Mouse (Mus musculus) gastrocnemius, postnatal 10 days (tissue): ENCODE data around the gene Psg25. TPM values are rescaled to one million over a fixed set of nuclear protein-coding genes. Genes with fewer than 3 reads are reported as not detected.
"Not testable (repeated sequence)": the region's sequence is repeated elsewhere in the genome, so short reads cannot be mapped to it uniquely, and the experiment has no call there.

ENCODE experiments used
- DNase-seq: peaks from one replicate; pipeline ENCODE4 v3.0.0; 2021; ENCODE audit warnings: mixed read lengths
- long read RNA-seq, 2 experiments: library from polyadenylated mRNA; stranded (forward); transcript quantifications; one replicate each; pipeline ENCODE4 v2.0.0; 2021
- total RNA-seq, 2 experiments: library from RNA; stranded (reverse); gene quantifications; 2 replicates each; pipeline ENCODE4 v1.2.3; 2021

The Psg25 gene
- not detected for total RNA-seq
- long read RNA-seq, experiment 1, result 0 reads
- long read RNA-seq, experiment 2, result 0 reads

DNA sequence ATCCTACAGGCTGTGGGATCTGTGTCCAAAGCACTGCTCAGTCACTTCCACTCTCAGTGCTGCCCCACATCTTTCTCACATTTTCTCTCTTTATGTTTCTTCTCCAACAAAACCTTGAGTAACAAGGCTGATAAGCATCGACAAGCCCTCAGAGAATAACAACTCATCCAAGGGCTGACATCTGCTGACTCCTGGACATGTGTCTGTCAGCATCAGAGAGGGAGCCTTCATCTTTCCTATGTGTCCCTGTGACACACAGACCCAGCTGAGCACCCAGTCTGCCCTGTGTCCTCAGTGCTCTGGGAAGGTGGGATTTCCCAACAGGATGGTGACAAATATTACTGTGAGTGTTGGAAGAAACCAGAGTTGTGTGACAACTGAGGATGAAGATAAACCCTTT, at the start of gene Psg25:
Psg25 (minus strand) TSS at position 101 of the 400 bp plus-strand sequence.
- no peak for DNase-seq

DNA sequence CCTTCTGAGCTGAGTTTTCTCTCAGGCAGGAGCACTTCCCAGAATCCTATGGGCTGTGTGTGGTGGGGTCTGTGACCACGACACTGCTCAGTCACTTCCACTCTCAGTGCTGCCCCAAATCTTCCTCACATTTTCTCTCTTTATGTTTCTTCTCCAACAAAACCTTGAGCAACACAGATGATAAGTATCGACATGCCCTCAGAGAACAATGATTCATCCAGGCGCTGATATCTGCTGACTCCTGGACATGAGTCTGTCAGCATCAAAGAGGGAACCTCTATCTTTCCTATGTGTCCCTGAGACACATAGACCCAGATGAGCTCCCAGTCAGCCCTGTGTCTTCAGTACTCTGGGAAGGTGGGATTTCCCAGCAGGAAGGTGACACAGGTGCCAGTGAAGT, 35.1 kb upstream of the Psg25 start, which contains the start of gene Psg27:
Psg27 (minus strand) TSS at position 101 of the 400 bp plus-strand sequence.
- DNase-seq, result no peak

DNA sequence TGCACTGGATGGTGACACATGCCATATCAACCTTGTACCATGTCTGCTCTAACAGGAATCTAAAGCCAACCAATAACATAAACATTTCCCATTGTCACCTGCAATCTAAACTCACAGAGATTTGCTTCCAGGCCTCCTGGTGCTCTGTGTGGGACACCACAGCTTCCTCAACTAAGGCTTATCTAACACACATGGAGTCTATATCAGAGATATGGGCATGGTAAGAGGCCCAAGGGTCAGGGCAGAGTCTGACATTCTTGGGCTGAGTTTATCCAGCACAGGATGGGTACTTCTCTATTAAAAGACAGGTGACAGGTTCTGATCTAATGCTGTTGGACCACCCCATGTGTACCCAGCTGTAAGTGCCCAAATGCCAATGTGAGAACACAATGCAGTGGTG, 27.8 kb upstream of the Psg25 start:
- DNase-seq, result no peak

DNA sequence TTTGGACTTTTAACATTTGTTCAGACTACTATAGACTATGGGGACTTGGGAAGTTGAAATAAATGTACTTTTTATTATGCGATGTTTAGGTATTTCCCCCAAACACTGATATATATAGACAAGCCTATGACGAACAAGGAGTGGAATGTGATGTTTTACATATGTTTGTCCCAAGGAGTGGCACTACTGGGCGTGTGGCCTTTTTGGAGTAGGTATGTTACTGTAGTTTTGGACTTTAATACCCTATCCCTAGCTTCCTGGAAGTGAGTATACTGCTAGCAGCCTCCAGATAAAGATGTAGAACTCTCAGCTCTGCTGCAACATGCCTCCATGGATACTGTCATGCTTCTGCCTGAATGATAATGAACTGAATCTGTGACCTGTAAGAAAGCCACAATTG, 23.7 kb upstream of the Psg25 start:
- not testable (repeated sequence) for DNase-seq

DNA sequence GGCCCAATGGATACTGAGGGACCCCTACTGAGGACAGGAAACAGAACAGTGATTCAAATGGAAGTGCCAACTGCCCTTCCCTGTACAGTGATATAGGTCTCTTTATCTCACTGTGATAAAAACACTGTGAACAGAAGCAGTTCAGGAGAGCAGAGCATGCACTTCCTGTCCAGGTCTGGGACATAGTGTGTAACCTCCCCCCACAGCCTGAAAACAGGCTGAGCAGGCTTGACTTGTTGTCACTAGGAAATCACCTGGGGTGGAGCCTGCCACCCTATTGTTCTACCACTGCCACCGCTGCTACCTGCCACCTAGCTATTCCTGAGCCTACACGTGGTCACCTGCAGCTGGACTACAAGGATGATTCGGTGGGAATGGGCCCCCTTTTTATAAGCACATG, 1.4 kb upstream of the Psg25 start:
- no peak for DNase-seq

DNA sequence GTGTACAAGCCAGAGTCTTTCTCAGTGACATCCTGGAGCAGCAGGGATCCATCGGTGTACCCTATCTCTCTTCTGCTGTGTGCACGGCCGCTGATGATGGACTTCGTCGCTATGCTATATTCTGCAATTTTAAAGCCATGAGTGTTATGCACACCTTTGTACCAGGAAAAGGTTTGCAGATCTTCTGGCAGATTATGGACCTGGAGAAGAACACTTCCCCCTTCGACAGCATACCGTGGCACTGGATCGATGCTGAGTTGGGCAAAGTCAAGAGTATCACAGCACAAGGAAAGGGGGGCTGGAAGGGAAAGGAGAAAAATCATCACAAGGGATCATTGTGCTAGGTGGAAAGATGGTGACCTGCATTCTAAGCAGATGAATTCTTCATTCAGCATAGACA, 7.4 kb downstream of the Psg25 start:
- no peak for DNase-seq

DNA sequence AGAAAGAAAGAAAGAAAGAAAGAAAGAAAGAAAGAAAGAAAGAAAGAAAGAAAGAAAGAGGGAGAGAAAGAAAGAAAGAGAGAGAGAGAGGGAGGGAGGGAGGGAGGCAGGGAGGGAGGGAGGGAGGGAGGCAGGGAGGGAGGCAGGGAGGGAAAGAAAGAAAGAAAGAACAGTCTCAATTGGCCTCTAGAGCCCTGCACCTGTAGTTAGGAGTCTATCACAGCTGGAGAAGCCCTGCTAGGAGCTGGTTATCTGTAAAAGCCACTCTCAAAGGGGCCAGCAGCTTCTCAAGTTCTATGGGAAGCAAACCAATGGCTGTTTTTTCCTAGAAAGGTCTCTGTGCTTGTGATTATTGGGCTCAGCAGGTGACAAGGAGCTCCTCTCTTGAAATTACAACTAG, 19.2 kb downstream of the Psg25 start:
- DNase-seq, result not testable (repeated sequence)

DNA sequence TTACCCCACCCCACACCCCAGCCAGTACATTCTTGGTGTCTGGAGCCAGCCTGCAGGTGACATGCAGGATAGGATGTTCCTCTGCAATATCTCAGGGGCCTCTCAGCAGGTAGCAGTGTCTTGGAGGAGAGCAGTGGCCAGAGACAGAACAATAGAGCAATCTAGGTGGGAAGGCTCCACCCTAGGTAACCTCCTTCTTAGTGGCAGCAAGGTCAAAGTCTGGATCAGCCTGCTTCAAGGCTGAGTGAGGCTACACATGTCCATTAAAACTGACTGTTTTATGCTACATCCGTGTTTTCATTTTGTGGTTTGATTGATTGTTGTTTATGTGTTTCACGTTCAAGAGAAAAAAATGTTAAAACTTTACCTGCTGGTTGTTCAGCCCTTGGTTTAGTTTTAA, 19.7 kb downstream of the Psg25 start:
- DNase-seq, result not testable (repeated sequence)

DNA sequence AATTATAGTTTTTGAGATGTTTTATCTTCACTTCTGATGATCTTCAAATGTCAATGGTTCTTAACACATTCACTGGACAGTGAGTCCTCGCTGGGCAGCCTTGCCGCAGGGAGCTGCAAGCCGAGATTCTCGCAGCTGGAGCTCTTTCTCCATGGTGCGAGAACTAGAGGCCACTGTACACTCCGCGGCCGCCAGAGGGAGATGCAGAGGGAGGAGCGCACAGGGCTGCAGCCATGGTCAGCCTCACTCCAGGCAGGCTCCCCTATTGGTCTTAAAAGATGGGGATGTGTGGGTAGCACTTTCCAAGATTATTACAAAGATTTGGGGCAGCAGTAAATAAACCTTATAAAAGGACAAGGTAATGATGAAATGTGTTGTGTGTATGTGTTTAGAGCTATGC, 20.6 kb downstream of the Psg25 start:
- no peak for DNase-seq

DNA sequence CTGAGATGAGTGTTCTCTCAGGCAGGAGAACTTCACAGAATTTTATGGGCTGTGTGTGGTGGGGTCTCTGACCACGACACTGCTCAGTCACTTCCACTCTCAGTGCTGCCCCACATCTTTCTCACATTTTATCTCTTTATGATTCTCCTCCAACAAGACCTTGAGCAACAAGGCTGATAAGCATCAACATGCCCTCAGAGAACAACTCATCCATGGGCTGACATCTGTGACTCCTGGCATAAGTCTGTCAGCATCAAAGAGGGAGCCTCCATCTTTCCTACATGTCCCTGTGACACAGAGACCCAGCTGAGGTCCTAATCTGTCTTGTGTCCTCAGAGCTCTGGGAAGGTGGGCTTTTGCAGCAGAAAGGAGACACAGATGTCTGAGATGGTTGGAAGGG, 48.0 kb downstream of the Psg25 start, which contains the start of gene Psg26:
Psg26 (minus strand) TSS at position 101 of the 400 bp plus-strand sequence.
- DNase-seq, result no peak

Other genes with a start within 250 kb of the Psg25 start
- not detected for gene Psg18, start 177.3 kb downstream of the Psg25 start, total RNA-seq
- gene Psg28, start 100.2 kb downstream of the Psg25 start, total RNA-seq, result not detected
- not detected for gene Psg26, start 48.1 kb downstream of the Psg25 start, total RNA-seq
- gene Psg27, start 35.0 kb upstream of the Psg25 start, total RNA-seq, result not detected
- not detected for gene Psg23, start 84.2 kb upstream of the Psg25 start, total RNA-seq
- gene Psg21, start 124.5 kb upstream of the Psg25 start, total RNA-seq, result not detected
- gene Psg20, start 153.9 kb upstream of the Psg25 start, total RNA-seq, result not detected
- not detected for gene Psg22, start 185.8 kb upstream of the Psg25 start, total RNA-seq